Mouse (Mus musculus) thymus, adult 2 months (tissue): ENCODE results near the gene Pde4d.

Experiments used
- CTCF ChIP-seq: fragments of 200-500 bp; IDR thresholded peaks from 2 replicates; pipeline ENCODE4 v1.5.1; 2012; ENCODE audit warnings: mild to moderate bottlenecking, control low read depth, low read length, moderate library complexity, borderline replicate concordance; ENCODE audit not compliant: control insufficient read depth, poor library complexity, insufficient read depth; ENCODE audit errors: extremely low read depth
- POLR2A ChIP-seq: fragments of 200-500 bp; IDR thresholded peaks from 2 replicates; pipeline ENCODE4 v1.6.1; 2012; ENCODE audit warnings: mild to moderate bottlenecking, low read length, control low read depth, moderate library complexity; ENCODE audit not compliant: control insufficient read depth, poor library complexity, insufficient read depth; ENCODE audit errors: extremely low read depth

GRCm38 (mm10) chr13:109936866-109937265 lies 1487.1 kb downstream of the Pde4d start:
- TF ChIP-seq CTCF (no peak), POLR2A (no peak)
